Mouse (Mus musculus): ENCODE results near the gene Arl8a. TPM values are rescaled to one million over a fixed set of nuclear protein-coding genes. Genes with fewer than 3 reads are reported as not detected.
"Not testable (repeated sequence)": the region's sequence is repeated elsewhere in the genome, so short reads cannot be mapped to it uniquely, and the experiment has no call there.

Gene Arl8a
- total RNA-seq, 2 experiments from 2014 or later = 307 to 334 TPM

DNA sequence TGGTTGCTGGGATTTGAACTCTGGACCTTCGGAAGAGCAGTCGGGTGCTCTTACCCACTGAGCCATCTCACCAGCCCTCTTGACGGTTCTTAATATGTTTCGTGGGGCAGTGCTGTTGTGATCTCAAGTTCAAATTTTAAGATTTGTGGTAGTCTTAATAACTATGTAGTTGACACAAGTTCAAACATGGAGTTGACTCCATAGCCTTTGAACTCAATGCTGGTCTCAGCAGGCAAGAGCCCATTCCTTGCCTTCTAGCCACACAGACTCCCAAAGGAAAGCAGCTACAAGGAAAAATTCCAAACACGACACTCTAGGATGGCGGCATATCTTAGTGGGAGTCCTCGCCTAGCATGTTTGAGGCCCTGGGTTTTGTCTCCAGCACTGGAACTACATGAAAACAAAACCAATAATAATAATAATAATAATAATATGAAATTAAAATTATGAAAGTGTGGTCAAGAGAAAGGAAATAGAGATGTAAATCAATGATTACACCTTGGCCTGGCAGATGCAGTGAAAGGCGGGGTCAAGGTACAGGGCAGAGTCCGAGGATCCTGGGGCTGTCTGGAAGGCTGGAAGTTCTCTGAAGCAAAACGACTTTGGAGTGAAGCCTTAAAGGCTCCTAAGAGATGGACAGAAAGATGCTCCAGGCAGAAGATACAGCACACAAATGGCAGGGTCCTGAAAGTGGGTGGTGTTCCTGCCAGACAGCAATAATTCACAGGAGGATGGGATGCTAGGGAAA lies 22.0 kb downstream of the Arl8a start:
- DNase-seq (ENCODE audit: low spot score in 2 of 2) = no peak

DNA sequence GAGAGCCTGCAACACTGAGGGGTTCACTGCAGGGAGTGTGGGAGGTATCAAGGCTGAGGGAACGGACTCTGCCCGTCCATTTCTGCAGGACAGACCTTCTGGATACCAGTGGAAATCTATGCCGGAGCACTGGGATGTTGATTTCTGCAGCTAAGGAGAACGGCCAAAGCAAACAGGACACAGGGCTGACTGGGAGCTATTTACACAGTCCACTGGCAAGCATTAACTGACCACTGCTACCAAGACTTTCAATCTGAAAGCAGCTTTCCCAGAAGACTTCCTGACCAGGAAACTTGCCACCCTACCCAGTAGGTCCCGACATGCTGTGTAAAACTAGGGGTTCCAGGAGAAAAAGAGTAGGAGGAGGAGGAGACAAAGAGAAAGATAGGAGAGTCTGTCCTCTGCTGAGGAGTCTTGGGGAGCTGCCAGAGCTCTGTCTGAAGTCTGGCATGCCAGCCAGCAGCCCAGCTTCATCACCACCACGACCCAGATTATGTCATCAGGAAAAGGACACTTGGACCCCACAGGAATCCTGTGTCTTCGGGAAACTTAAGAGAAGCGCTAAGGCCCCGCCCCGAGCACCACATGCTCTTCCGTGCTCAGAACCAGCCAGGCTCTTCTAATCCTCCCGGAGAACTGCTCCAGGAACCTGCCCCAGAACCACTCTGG lies 23.1 kb downstream of the Arl8a start:
- no peak for DNase-seq (ENCODE audit: low spot score in 2 of 2)

GRCm38 (mm10) chr1:135170299-135170698 lies 23.7 kb downstream of the Arl8a start:
- no peak for DNase-seq (ENCODE audit: low spot score in 2 of 2)

DNA sequence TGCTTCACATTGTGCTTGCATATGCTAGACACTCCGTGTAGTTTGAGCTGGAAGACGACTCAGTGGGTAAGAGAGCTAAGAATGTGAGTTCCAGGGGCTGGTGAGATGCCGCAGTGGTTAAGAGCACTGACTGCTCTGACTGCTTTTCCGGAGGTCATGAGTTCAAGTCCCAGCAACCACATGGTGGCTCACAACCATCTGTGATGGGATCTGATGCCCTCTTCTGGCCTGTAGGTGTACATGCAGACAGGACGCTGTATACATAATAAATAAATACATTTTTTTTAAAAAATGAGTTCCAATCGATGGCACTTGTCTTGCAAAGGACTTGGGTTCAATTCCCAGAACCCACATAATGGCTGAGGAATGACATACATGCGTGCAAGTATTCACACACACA lies 24.6 kb downstream of the Arl8a start:
- no peak for DNase-seq (ENCODE audit: low spot score in 2 of 2)

DNA sequence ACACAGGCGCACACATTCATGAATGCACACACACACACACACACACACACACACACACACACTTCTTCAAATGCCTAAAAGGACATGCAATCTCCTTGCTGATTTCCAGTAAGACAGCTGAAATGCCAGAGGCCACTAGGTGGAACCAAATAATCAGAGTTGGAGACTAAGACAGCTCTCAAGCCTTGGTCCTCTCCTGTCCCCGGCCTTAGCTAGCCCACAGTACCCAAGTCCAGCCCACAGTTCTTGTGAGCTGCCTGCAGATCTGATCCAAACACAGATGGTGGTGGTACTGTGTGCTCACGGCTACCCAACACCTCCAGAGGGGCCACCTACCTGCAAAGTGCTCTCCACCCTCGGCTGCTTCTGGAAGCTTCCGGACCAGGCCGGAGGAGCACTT lies 25.4 kb downstream of the Arl8a start:
- DNase-seq (ENCODE audit: low spot score in 2 of 2) = peak; percentile 53 to 82

- DNase-seq (ENCODE audit: low spot score in 2 of 2) = no peak
Measured at GRCm38 (mm10) chr1:135173311-135173710, 26.7 kb downstream of the Arl8a start.

- DNase-seq (ENCODE audit: low spot score in 2 of 2) = no peak
Measured at GRCm38 (mm10) chr1:135175176-135175575, 28.6 kb downstream of the Arl8a start.

- DNase-seq (ENCODE audit: low spot score in 2 of 2) = no peak
Measured at GRCm38 (mm10) chr1:135177724-135178123, 31.1 kb downstream of the Arl8a start.

GRCm38 (mm10) chr1:135178863-135179262 lies 32.2 kb downstream of the Arl8a start:
- DNase-seq (ENCODE audit: low spot score in 2 of 2) = no peak

- no peak for DNase-seq (ENCODE audit: low spot score in 2 of 2)
Measured at GRCm38 (mm10) chr1:135180830-135181229, 34.2 kb downstream of the Arl8a start.

DNA sequence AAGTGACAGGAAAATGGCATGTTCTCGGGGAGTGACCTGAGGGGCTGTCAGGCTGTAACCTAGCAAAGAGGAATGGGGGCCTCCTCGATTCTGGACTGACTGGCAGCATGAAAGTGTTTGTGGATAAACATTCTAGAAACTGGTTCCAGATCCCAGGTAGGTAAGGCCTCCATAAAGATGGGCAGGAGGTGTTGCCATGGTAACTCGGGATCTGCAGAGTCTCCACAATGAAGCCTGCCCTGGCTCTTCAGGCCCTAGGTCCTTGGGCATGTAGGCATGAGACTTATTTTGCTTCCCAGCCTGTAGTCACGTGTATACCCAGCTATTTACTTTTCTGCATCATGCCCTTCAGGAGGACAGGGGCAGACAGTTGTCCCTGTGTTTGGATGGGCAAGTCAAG lies 34.7 kb downstream of the Arl8a start:
- no peak for DNase-seq (ENCODE audit: low spot score in 2 of 2)

DNA sequence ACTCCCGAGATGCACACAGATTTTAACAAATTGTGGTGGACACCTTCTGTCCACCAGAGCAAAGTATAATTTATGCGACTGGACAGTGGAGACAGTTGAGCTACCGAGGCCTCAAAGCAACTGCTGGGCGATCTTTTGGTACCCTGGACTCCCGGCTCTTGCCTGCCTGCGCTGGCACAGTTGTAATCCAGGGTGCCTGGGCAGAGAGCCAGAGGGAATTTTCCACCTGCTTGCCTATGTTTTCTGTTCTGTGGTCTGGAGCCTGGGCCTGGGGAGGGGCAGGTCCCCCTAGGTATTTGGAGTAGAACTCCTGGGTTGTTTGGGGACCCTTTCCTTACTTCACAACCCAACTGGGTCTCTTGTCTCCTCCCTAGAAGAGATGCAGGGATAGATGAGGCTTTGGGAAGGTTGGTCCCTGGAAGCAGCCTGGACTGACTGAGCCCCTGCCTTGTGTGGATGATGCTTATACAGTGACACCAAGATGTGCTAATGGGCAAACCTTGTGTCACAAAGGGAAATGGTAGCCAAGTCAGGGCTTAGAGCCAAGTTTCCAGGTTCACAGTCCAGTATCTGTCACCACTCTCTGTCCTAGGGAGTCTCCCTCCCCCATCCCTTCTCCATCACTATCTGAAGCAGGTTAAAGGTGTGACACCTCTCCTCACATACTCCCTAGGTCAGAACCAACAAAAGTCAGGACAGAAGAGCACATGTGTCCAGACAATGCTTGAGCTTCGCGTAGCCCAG lies 35.4 kb downstream of the Arl8a start:
- no peak for DNase-seq (ENCODE audit: low spot score in 2 of 2)

DNA sequence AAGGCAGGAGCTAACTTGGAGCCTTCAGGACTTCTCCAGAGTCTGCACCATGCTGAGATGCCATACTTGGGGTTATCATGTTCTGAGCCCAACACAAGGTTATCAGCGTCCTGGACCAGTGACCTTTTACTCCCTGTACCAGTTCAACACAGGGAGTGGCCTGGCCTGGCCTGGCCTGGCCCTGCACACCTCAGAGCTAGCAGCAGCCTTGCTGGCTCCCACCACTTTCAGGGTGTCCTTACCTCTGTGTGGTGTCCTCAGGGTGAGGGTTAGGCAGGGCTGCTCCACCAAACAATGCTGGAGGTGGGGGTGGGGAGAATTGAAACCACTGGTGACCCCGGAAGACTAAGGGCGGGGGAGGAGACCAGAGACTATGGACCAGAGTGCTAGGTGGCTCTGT lies 36.4 kb downstream of the Arl8a start:
- DNase-seq (ENCODE audit: low spot score in 2 of 2) = no peak

- DNase-seq (ENCODE audit: low spot score in 2 of 2) = no peak
Measured at GRCm38 (mm10) chr1:135183448-135183847, 36.8 kb downstream of the Arl8a start.

DNA sequence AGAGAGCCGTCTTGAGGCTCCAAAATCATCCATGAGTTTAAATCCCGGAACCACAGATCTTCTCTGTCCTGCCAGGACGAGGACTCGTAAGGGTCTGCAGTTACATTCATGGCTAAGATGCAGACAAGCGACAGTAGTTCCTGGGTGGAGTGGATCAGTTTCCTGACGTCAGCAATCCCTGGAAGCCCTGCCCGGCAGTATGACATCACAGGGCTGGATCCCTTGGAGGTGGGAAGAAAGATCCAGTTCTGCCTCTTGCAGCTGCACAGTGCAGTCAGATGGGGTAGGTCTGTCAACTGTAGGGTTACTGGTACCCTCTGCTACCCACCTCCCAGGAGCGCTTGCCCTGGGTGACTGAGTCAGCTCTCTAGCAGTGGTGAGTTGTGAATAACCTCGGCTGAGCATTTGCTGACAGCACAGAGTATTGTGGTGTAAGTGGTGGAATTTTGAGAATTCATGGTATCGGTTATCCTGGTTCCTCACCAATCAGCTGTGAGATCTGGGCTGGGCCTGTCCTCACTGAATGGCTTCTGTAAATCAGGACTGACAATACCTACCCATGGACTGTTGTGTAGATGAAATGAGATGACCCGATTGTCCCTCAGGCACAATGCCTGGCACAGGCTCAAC lies 37.4 kb downstream of the Arl8a start:
- DNase-seq (ENCODE audit: low spot score in 2 of 2) = no peak

DNA sequence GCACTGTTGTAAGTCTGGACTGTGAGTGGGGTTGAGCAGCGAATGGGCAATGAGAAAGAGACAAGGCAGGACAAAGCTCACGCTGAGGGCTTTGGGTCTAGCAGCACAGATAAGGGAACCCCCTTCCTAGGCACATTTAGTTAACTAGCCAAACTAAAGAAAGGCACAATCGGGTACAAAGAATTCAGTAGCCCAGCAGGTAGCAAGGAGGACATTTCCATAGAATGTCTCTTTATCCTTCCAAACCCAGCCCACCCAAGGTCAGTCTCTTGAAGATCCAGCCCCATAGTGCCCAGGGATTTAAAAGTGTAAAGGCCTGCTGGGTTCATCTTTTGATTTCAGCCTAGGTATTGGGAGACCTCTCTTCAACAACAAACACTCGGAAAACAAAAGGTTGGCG lies 39.3 kb downstream of the Arl8a start:
- DNase-seq (ENCODE audit: low spot score in 2 of 2) = no peak

- no peak for DNase-seq (ENCODE audit: low spot score in 2 of 2)
Measured at GRCm38 (mm10) chr1:135186427-135186826, 39.8 kb downstream of the Arl8a start.

DNA sequence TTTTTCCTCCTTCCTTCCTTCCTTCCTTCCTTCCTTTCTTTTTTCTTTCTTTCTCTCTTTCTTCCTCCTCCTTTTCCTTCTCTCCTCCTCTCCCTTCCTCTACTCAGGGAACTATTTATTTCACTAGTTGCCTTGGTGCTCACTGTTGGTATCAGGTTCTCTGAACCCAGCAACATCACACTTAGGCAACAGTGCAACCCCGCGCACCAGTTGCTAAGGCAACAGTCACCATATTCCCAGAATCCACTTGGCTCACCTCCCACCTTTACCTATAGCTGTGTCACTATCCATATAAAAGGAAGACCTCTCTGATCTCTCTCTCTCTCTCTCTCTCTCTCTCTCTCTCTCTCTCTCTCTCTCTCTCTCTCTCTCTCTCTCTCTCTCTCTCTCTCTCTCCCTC lies 40.4 kb downstream of the Arl8a start:
- DNase-seq (ENCODE audit: low spot score in 2 of 2) = not testable (repeated sequence)

DNA sequence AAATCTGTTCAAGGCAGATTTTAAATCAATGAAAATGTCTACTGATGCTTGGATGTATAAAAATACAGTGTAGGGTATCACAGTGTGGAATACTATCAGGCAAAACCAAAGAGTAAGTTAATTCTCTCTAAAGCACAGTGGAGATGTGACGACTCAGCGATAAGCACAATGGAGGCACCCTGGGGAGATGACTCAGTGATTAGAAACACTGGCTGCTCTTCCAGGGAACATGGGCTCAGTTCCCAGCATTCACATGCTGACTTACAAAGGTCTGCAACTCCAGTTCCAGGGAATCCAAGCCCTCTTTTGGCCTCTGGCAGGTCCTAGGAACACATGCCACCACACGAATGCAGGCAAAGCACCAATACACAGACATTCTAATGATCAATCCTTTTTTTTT lies 41.6 kb downstream of the Arl8a start:
- no peak for DNase-seq (ENCODE audit: low spot score in 2 of 2)

GRCm38 (mm10) chr1:135189186-135189585 lies 42.6 kb downstream of the Arl8a start:
- no peak for DNase-seq (ENCODE audit: low spot score in 2 of 2)

DNA sequence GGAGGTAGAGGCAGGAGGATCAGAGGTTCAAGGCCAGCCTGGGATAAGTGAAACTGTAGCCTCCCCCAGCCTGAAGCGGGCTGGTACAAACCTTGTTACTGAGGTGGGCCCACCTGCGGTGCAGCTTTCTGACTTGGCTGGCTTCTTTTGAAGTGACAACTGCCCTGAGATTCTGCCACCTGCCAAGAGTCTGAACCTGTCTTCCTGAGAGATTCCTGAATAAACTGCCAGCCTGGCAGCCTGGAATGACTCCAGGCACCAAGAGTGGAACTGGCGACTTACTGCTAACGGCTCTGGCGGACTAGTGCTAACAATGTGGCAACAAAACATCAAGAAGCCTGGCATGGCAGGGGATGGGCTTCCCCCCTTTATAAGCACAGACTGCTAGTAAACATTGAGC lies 47.7 kb downstream of the Arl8a start:
- DNase-seq (ENCODE audit: low spot score in 2 of 2) = not testable (repeated sequence)
